21 mouse cellular contexts compared by ENCODE assay signal in the genomic region with DNA sequence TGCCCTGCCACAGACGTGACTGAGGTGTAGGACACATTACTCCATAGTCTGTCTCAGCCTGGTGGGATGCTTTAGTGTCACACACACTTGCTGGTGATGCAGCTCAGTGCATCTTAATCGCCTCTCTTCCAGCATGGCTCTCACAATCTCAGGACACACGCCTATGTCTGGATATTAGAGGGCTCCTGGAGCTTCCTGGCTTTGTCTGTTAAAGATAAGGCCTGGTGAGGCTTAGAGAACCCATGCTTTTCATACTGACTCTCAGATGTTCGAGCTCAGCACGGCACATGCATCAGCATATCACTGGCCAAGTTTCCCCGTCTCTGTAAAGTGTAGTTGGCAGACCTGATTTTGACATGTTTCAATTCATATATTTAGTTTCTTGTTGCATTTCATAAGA. TPM values are rescaled to one million over a fixed set of nuclear protein-coding genes. Genes with fewer than 3 reads are reported as not detected.
A peak's percentile ranks its signal among the peaks of the same experiment; 100 is the strongest.
DNase-seq lines count a peak whose midpoint lies in the region; ATAC-seq and TF ChIP-seq lines count a peak whose summit lies in the region.
"Had no signal": no experiment of that assay in that cellular context is flagged by ENCODE, and none has a peak within 500 bp of the region (broad histone marks: within the 10 kb centered on the region; RNA-seq: fewer than 3 reads in every experiment).

No protein-coding gene starts in this region.

- H3K36me3 ChIP-seq in heart, embryonic 11.5 days (ENCODE audit: control insufficient read depth, insufficient read depth, low read length): no peaks in the 10 kb centered on the region
- H3K36me3 ChIP-seq in MEL (ENCODE audit: control insufficient read depth in 1 of 2, insufficient read depth in 2 of 2, low read length in 2 of 2): peaks cover 0 to 59% of the 10 kb centered on the region in 2 experiments; a peak in 2 of 4 replicates
- H3K36me3 ChIP-seq in erythroblast, embryonic 14.5 days (ENCODE audit: control insufficient read depth): peaks cover 51% of the 10 kb centered on the region
- no peaks in the 10 kb centered on the region for H3K36me3 ChIP-seq in liver, embryonic 16.5 days (ENCODE audit: control insufficient read depth, insufficient read depth)
- H3K36me3 ChIP-seq in hindbrain, embryonic 11.5 days (ENCODE audit: control insufficient read depth, insufficient read depth, low read length): no peaks in the 10 kb centered on the region
- H3K36me3 ChIP-seq: midbrain, embryonic 13.5 days; neural tube, embryonic 15.5 days had no signal

- H3K79me2 ChIP-seq in MEL (ENCODE audit: control insufficient read depth, insufficient read depth, low read length, poor library complexity): peaks cover 45% of the 10 kb centered on the region

- no peaks in the 10 kb centered on the region for H3K9me3 ChIP-seq in heart, embryonic 11.5 days (replicated peaks; ENCODE audit: control insufficient read depth, low read length)
- no peaks in the 10 kb centered on the region for H3K9me3 ChIP-seq in MEL (replicated peaks; ENCODE audit: insufficient read depth, low read length)
- peaks cover 7% of the 10 kb centered on the region for H3K9me3 ChIP-seq in erythroblast, embryonic 14.5 days (ENCODE audit: control insufficient read depth, low read length)
- 0 out of 2 replicates have a peak, but pooled peaks cover 3% of the 10 kb centered on the region for H3K9me3 ChIP-seq in liver, embryonic 16.5 days (replicated peaks; ENCODE audit: control insufficient read depth, low read length)
- H3K9me3 ChIP-seq in hindbrain, embryonic 11.5 days (ENCODE audit: control insufficient read depth, low read length): no peaks in the 10 kb centered on the region
- H3K9me3 ChIP-seq: hindbrain, embryonic 10.5 days; midbrain, embryonic 13.5 days; neural tube, embryonic 15.5 days had no signal

- peak in 1 of 2 experiments; percentile 79; a peak in 3 of 4 replicates for TF ChIP-seq EP300 in MEL (IDR thresholded peaks at IDR 0.05; ENCODE audit: low read depth in 1 of 2, low read length in 2 of 2)

- no peak for DNase-seq in heart, adult 9 months (ENCODE audit: low spot score in 2 of 2)
- DNase-seq in MEL (ENCODE audit: low read depth, low spot score): peak; percentile 83
- DNase-seq in right cerebral cortex, adult 2 months (ENCODE audit: low spot score in 2 of 2): no peak
- no peak for DNase-seq in hindbrain, embryonic 11.5 days (ENCODE audit: low spot score)
- DNase-seq: cerebellum, adult 9-11 months; gastrocnemius, postnatal 10 days; heart, adult 18-20 months; kidney, adult 8-10 months; kidney, postnatal 25 days; lung, postnatal 36 days; right cerebral cortex, postnatal 4 days; thymus, postnatal 4 days had no signal

- no peak overlapping the region for H3K4me3 ChIP-seq in heart, embryonic 11.5 days (ENCODE audit: low read depth, low read length)
- H3K4me3 ChIP-seq in MEL (ENCODE audit: control insufficient read depth in 1 of 2, insufficient read depth in 1 of 2, low read depth in 2 of 2, low read length in 2 of 2): no peak overlapping the region
- H3K4me3 ChIP-seq in erythroblast, embryonic 14.5 days (replicated peaks): peak overlapping the region; percentile 28
- H3K4me3 ChIP-seq in liver, embryonic 16.5 days (ENCODE audit: low read depth, low read length): no peak overlapping the region
- no peak overlapping the region for H3K4me3 ChIP-seq in hindbrain, embryonic 11.5 days (ENCODE audit: low read depth, low read length)
- H3K4me3 ChIP-seq: hindbrain, embryonic 10.5 days; midbrain, embryonic 13.5 days; neural tube, embryonic 15.5 days had no signal

- H3K4me1 ChIP-seq in heart, embryonic 11.5 days (ENCODE audit: control insufficient read depth, insufficient read depth, low read length): peaks cover 47% of the 10 kb centered on the region
- peaks cover 38 to 59% of the 10 kb centered on the region in 2 experiments for H3K4me1 ChIP-seq in MEL (ENCODE audit: control insufficient read depth in 1 of 2, insufficient read depth in 2 of 2, low read length in 2 of 2)
- peaks cover 99% of the 10 kb centered on the region for H3K4me1 ChIP-seq in erythroblast, embryonic 14.5 days (ENCODE audit: control insufficient read depth)
- H3K4me1 ChIP-seq in liver, embryonic 16.5 days (ENCODE audit: control insufficient read depth, low read depth, low read length): peaks cover 95% of the 10 kb centered on the region
- H3K4me1 ChIP-seq in hindbrain, embryonic 11.5 days (replicated peaks; ENCODE audit: control insufficient read depth, insufficient read depth, low read length): no peaks in the 10 kb centered on the region

- ATAC-seq in heart, embryonic 11.5 days (replicated peaks; ENCODE audit: insufficient number of reproducible peaks, low FRiP score, low TSS enrichment): peak; percentile 53; the same call in 1 of the 2 replicates
- ATAC-seq in liver, embryonic 16.5 days (ENCODE audit: low read depth): peak; percentile 72
- no peak for ATAC-seq in hindbrain, embryonic 11.5 days (ENCODE audit: low FRiP score)
- ATAC-seq: midbrain, embryonic 13.5 days had no signal

- no peak for TF ChIP-seq CTCF in MEL (IDR thresholded peaks at IDR 0.05 in 2 of 3, conservative IDR thresholded peaks at IDR 0.05 in 1 of 3; ENCODE audit: control insufficient read depth in 1 of 3, insufficient read depth in 1 of 3, low read depth in 2 of 3, low read length in 3 of 3, poor library complexity in 1 of 3, severe bottlenecking in 1 of 3)

- H3K4me2 ChIP-seq in heart, embryonic 11.5 days: 0 out of 2 replicates have a peak overlapping the region, but pooled peaks have one; percentile 14
- H3K4me2 ChIP-seq in liver, embryonic 16.5 days (ENCODE audit: low read depth, low read length): peak overlapping the region; percentile 44
- H3K4me2 ChIP-seq in hindbrain, embryonic 11.5 days (replicated peaks; ENCODE audit: low read depth, low read length): no peak overlapping the region
- H3K4me2 ChIP-seq: midbrain, embryonic 13.5 days; neural tube, embryonic 15.5 days had no signal

- no peak overlapping the region for H3K9ac ChIP-seq in heart, embryonic 11.5 days (ENCODE audit: low read depth, low read length)
- no peak overlapping the region for H3K9ac ChIP-seq in MEL (ENCODE audit: control insufficient read depth, low read depth, low read length, poor library complexity, severe bottlenecking)
- no peak overlapping the region for H3K9ac ChIP-seq in liver, embryonic 16.5 days (ENCODE audit: low read depth, low read length)
- no peak overlapping the region for H3K9ac ChIP-seq in hindbrain, embryonic 11.5 days (ENCODE audit: low read depth, low read length)
- H3K9ac ChIP-seq: midbrain, embryonic 13.5 days; neural tube, embryonic 15.5 days had no signal

- no peak for TF ChIP-seq POLR2A in MEL (IDR thresholded peaks at IDR 0.05; ENCODE audit: control insufficient read depth in 1 of 2, insufficient read depth in 1 of 2, low read depth in 1 of 2, low read length in 2 of 2, poor library complexity in 1 of 2)

- H3K27me3 ChIP-seq in heart, embryonic 11.5 days (ENCODE audit: control insufficient read depth, insufficient read depth, low read length): no peaks in the 10 kb centered on the region
- H3K27me3 ChIP-seq in MEL (ENCODE audit: control insufficient read depth in 1 of 2, insufficient read depth in 2 of 2, low read length in 2 of 2): no peaks in the 10 kb centered on the region
- no peaks in the 10 kb centered on the region for H3K27me3 ChIP-seq in erythroblast, embryonic 14.5 days (ENCODE audit: control insufficient read depth)
- H3K27me3 ChIP-seq in liver, embryonic 16.5 days (ENCODE audit: control insufficient read depth, insufficient read depth, low read depth, low read length): no peaks in the 10 kb centered on the region
- H3K27me3 ChIP-seq in hindbrain, embryonic 11.5 days (ENCODE audit: control insufficient read depth, insufficient read depth, low read length): no peaks in the 10 kb centered on the region
- H3K27me3 ChIP-seq: midbrain, embryonic 13.5 days; neural tube, embryonic 15.5 days had no signal

- H3K27ac ChIP-seq in heart, embryonic 11.5 days (ENCODE audit: low read depth, low read length): peak overlapping the region; percentile 74
- peak overlapping the region; percentile 23 for H3K27ac ChIP-seq in MEL (ENCODE audit: control insufficient read depth, low read depth, low read length)
- peak overlapping the region; percentile 39 for H3K27ac ChIP-seq in liver, embryonic 16.5 days (ENCODE audit: low read length)
- no peak overlapping the region for H3K27ac ChIP-seq in hindbrain, embryonic 11.5 days (ENCODE audit: low read depth, low read length)
- H3K27ac ChIP-seq: hindbrain, embryonic 10.5 days; midbrain, embryonic 13.5 days; neural tube, embryonic 15.5 days had no signal

- 34% methylated on average over 6 of the region's 6 CpGs for WGBS in heart, embryonic 11.5 days (ENCODE audit: insufficient replicate concordance)
- 28% methylated on average over 6 of the region's 6 CpGs for WGBS in liver, embryonic 16.5 days (ENCODE audit: insufficient replicate concordance)
- 85% methylated on average over 6 of the region's 6 CpGs for WGBS in hindbrain, embryonic 11.5 days

- TF ChIP-seq RAD21 in MEL (IDR thresholded peaks at IDR 0.05; ENCODE audit: low read depth, low read length): no peak

TF ChIP-seq in MEL, 35 proteins besides CTCF, POLR2A, EP300 and RAD21 (continues in another document):
- TF ChIP-seq TAL1 (IDR thresholded peaks at IDR 0.05; ENCODE audit: low read length): peak; percentile 92
- TF ChIP-seq NELFE (IDR thresholded peaks at IDR 0.05; ENCODE audit: low read depth, low read length): no peak
- TF ChIP-seq HCFC1 (IDR thresholded peaks at IDR 0.05; ENCODE audit: low read depth, low read length): no peak
- peak; percentile 91 for TF ChIP-seq TBP (IDR thresholded peaks at IDR 0.05; ENCODE audit: low read depth, low read length)
- no peak for TF ChIP-seq E2F4 (IDR thresholded peaks at IDR 0.05; ENCODE audit: borderline replicate concordance, low read depth, low read length)
- no peak for TF ChIP-seq JUND (IDR thresholded peaks at IDR 0.05; ENCODE audit: low read depth, low read length)

RNA-seq across cellular contexts. Expression of gene Gm10401, which starts 42.7 kb away (rescaled TPM):
- polyA plus RNA-seq in heart, embryonic 11.5 days (2014; fragmentation: Nextera tagmentation; extraction: Ambion mirVana): 19.1 and 19.2 TPM in 2 replicates
- total RNA-seq in MEL (2012; rRNA removed): 3.5 and 4.6 TPM in 2 replicates
- polyA plus RNA-seq in MEL (2012; ENCODE audit: insufficient read depth in 1 of 2, insufficient read length in 2 of 2, low read depth in 1 of 2, low replicate concordance in 2 of 2, missing spikeins in 1 of 2): under 1 TPM in 1 of 2 experiments, not detected in 1; 0.56 TPM
- not detected in 2 replicates for polyA plus RNA-seq in erythroblast, embryonic 14.5 days (2012)
- 8.1 and 8.5 TPM in 2 replicates for polyA plus RNA-seq in liver, embryonic 16.5 days (2015; fragmentation: Nextera tagmentation; extraction: Ambion mirVana)
- polyA plus RNA-seq in hindbrain, embryonic 11.5 days (2014; fragmentation: Nextera tagmentation; extraction: Ambion mirVana): 24.9 and 34.4 TPM in 2 replicates
- total RNA-seq: gastrocnemius, postnatal 10 days; heart, adult 18-20 months; layer of hippocampus, postnatal 10 days; left cerebral cortex, postnatal 10 days; liver, adult 2 months had no signal

RNA-seq across cellular contexts. Expression of gene Sppl3, which starts 44.5 kb away (rescaled TPM):
- 15.5 and 18.6 TPM in 2 replicates for polyA plus RNA-seq in heart, embryonic 11.5 days (2014; fragmentation: Nextera tagmentation; extraction: Ambion mirVana)
- total RNA-seq in MEL (2012; rRNA removed): 25.8 and 29.5 TPM in 2 replicates
- 10 to 100 TPM in 1 of 2 experiments, not detected in 1; 50.9 TPM for polyA plus RNA-seq in MEL (2012; ENCODE audit: insufficient read depth in 1 of 2, insufficient read length in 2 of 2, low read depth in 1 of 2, low replicate concordance in 2 of 2, missing spikeins in 1 of 2)
- 4.4 and 4.6 TPM in 2 replicates for polyA plus RNA-seq in erythroblast, embryonic 14.5 days (2012)
- 3.2 and 3.3 TPM in 2 replicates for polyA plus RNA-seq in liver, embryonic 16.5 days (2015; fragmentation: Nextera tagmentation; extraction: Ambion mirVana)
- 21.0 and 22.4 TPM in 2 replicates for polyA plus RNA-seq in hindbrain, embryonic 11.5 days (2014; fragmentation: Nextera tagmentation; extraction: Ambion mirVana)
